Mouse (Mus musculus) thymus, postnatal 4 days (tissue): ENCODE measurements around the gene Plxna2.

Source experiments
- DNase-seq: peaks from one replicate; pipeline ENCODE4 v3.0.0; 2021

Plxna2 gene

GRCm38 (mm10) chr1:194623641-194624040 is 5.6 kb downstream of the Plxna2 start:
- no peak for DNase-seq

GRCm38 (mm10) chr1:194624411-194624810 is 6.4 kb downstream of the Plxna2 start:
- no peak for DNase-seq

GRCm38 (mm10) chr1:194624973-194625372 is 7.0 kb downstream of the Plxna2 start:
- DNase-seq, result no peak

- DNase-seq, result no peak
Measured at GRCm38 (mm10) chr1:194626109-194626508, 8.1 kb downstream of the Plxna2 start.

- DNase-seq, result no peak
Measured at GRCm38 (mm10) chr1:194627286-194627685, 9.3 kb downstream of the Plxna2 start.

- DNase-seq, result no peak
Measured at GRCm38 (mm10) chr1:194629135-194629689, 11.2 kb downstream of the Plxna2 start.

- DNase-seq, result no peak
Measured at GRCm38 (mm10) chr1:194630498-194631056, 12.6 kb downstream of the Plxna2 start.

- no peak for DNase-seq
Measured at GRCm38 (mm10) chr1:194631574-194631973, 13.6 kb downstream of the Plxna2 start.

- DNase-seq, result no peak
Measured at GRCm38 (mm10) chr1:194632029-194632428, 14.0 kb downstream of the Plxna2 start.

- DNase-seq, result no peak
Measured at GRCm38 (mm10) chr1:194635411-194635810, 17.4 kb downstream of the Plxna2 start.

GRCm38 (mm10) chr1:194635942-194636341 is 17.9 kb downstream of the Plxna2 start:
- no peak for DNase-seq

- DNase-seq, result no peak
Measured at GRCm38 (mm10) chr1:194637391-194638304, 19.6 kb downstream of the Plxna2 start.

- DNase-seq, result no peak
Measured at GRCm38 (mm10) chr1:194641601-194642301, 23.7 kb downstream of the Plxna2 start.

GRCm38 (mm10) chr1:194642302-194642787 is 24.3 kb downstream of the Plxna2 start:
- no peak for DNase-seq

GRCm38 (mm10) chr1:194643930-194644329 is 25.9 kb downstream of the Plxna2 start:
- DNase-seq, result no peak

GRCm38 (mm10) chr1:194645898-194646297 is 27.9 kb downstream of the Plxna2 start:
- no peak for DNase-seq

- DNase-seq, result no peak
Measured at GRCm38 (mm10) chr1:194650076-194650475, 32.1 kb downstream of the Plxna2 start.

- DNase-seq, result no peak
Measured at GRCm38 (mm10) chr1:194650566-194650965, 32.5 kb downstream of the Plxna2 start.

- DNase-seq, result no peak
Measured at GRCm38 (mm10) chr1:194651987-194652386, 34.0 kb downstream of the Plxna2 start.

- DNase-seq, result no peak
Measured at GRCm38 (mm10) chr1:194658459-194659160, 40.6 kb downstream of the Plxna2 start.

- no peak for DNase-seq
Measured at GRCm38 (mm10) chr1:194660426-194661119, 42.6 kb downstream of the Plxna2 start.

GRCm38 (mm10) chr1:194663021-194663420 is 45.0 kb downstream of the Plxna2 start:
- DNase-seq, result no peak
